ENCODE assay signal across 24 mouse cellular contexts in the genomic region with DNA sequence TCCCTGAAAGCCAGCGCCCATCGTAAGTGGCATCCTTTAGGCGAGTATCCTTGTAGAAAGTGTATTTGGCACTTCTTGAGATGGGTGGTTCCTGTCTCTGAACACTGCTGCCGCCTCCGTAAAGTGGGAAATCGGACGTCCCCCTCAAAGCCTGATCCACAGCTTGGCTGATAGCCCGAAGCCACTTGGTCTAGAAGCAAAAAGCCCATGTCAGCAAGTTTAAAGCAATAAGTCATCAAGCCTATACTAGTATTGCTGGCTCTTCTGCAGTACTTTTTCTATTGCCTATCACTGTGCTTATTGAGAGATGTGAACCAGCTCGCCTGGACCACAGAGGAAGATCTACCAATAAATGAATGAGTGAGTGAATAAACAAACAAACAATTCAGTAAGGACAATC. TPM values are rescaled to one million over a fixed set of nuclear protein-coding genes. Genes with fewer than 3 reads are reported as not detected.
"Had no signal": no experiment of that assay in that cellular context is flagged by ENCODE, and none has a peak within 500 bp of the region (broad histone marks: within the 10 kb centered on the region; RNA-seq: fewer than 3 reads in every experiment).

No protein-coding gene starts in this region.

- DNase-seq: cerebellum, adult 9-10 months; cerebellum, adult 9-11 months; cerebellum, postnatal 10 days; cerebellum, postnatal 25 days; cerebellum, postnatal 36 days; embryo, embryonic 11 days; forebrain, postnatal 0 days; gastrocnemius, adult 2 months; gastrocnemius, postnatal 10 days; gastrocnemius, postnatal 14 days; gastrocnemius, postnatal 25 days; gastrocnemius, postnatal 36 days; heart, adult 18-20 months; heart, adult 2 months had no signal

- H3K9ac ChIP-seq: embryonic facial prominence, embryonic 12.5 days; embryonic facial prominence, embryonic 13.5 days; embryonic facial prominence, embryonic 15.5 days; forebrain, embryonic 12.5 days; forebrain, embryonic 13.5 days; forebrain, embryonic 15.5 days; forebrain, postnatal 0 days had no signal

- H3K9me3 ChIP-seq: embryonic facial prominence, embryonic 10.5 days; embryonic facial prominence, embryonic 12.5 days; embryonic facial prominence, embryonic 13.5 days; embryonic facial prominence, embryonic 15.5 days; forebrain, embryonic 10.5 days; forebrain, embryonic 12.5 days; forebrain, embryonic 13.5 days; forebrain, embryonic 15.5 days; heart, embryonic 10.5 days had no signal

- H3K27ac ChIP-seq: embryonic facial prominence, embryonic 10.5 days; embryonic facial prominence, embryonic 12.5 days; embryonic facial prominence, embryonic 13.5 days; embryonic facial prominence, embryonic 15.5 days; forebrain, embryonic 10.5 days; forebrain, embryonic 12.5 days; forebrain, embryonic 13.5 days; forebrain, embryonic 15.5 days; gastrocnemius, adult 2 months; heart, adult 2 months; heart, embryonic 10.5 days had no signal

- H3K4me2 ChIP-seq: embryonic facial prominence, embryonic 12.5 days; embryonic facial prominence, embryonic 13.5 days; embryonic facial prominence, embryonic 15.5 days; forebrain, embryonic 12.5 days; forebrain, embryonic 13.5 days; forebrain, embryonic 15.5 days had no signal

- H3K4me1 ChIP-seq: embryonic facial prominence, embryonic 10.5 days; embryonic facial prominence, embryonic 12.5 days; embryonic facial prominence, embryonic 13.5 days; embryonic facial prominence, embryonic 15.5 days; forebrain, embryonic 10.5 days; forebrain, embryonic 12.5 days; forebrain, embryonic 13.5 days; forebrain, embryonic 15.5 days; heart, embryonic 10.5 days had no signal

- H3K4me3 ChIP-seq: embryonic facial prominence, embryonic 10.5 days; embryonic facial prominence, embryonic 12.5 days; embryonic facial prominence, embryonic 13.5 days; embryonic facial prominence, embryonic 15.5 days; erythroblast, embryonic 14.5 days; forebrain, embryonic 10.5 days; forebrain, embryonic 12.5 days; forebrain, embryonic 13.5 days; forebrain, embryonic 15.5 days; gastrocnemius, adult 2 months; heart, adult 2 months; heart, embryonic 10.5 days had no signal

- H3K27me3 ChIP-seq: embryonic facial prominence, embryonic 12.5 days; embryonic facial prominence, embryonic 13.5 days; embryonic facial prominence, embryonic 15.5 days; forebrain, embryonic 12.5 days; forebrain, embryonic 13.5 days; forebrain, embryonic 15.5 days had no signal

RNA-seq across cellular contexts. Expression of a gene that starts 22.2 kb away (rescaled TPM):
- total RNA-seq: gastrocnemius, postnatal 14 days; heart, adult 2 months had no signal
